Mouse (Mus musculus): Measurements from ENCODE around the gene Slx1b. TPM values are rescaled to one million over a fixed set of nuclear protein-coding genes. Genes with fewer than 3 reads are reported as not detected.

Gene Slx1b
- polyA plus RNA-seq, 1 experiment: 34.3 TPM

GRCm38 (mm10) chr7:126642545-126643243 is 52.9 kb downstream of the Slx1b start:
- no peak for DNase-seq (ENCODE audit: extremely low spot score in 1 of 2, low spot score in 1 of 2)

Other genes with a start within 250 kb of the Slx1b start
- gene Atp2a1, start 232.7 kb downstream of the Slx1b start, polyA plus RNA-seq (2012; rRNA removed): 1.2 and 1.9 TPM in 2 replicates
- gene Sh2b1, start 220.4 kb downstream of the Slx1b start, polyA plus RNA-seq (2012; rRNA removed): 60.5 and 63.7 TPM in 2 replicates
- gene Tufm, start 208.4 kb downstream of the Slx1b start, polyA plus RNA-seq (2012; rRNA removed): 97.2 and 102 TPM in 2 replicates
- gene Atxn2l, start 192.3 kb downstream of the Slx1b start, polyA plus RNA-seq (2012; rRNA removed): 144 and 153 TPM in 2 replicates
- 107 and 114 TPM in 2 replicates for gene Eif3c, start 129.4 kb downstream of the Slx1b start, polyA plus RNA-seq (2012; rRNA removed)
- gene Apobr, start 110.8 kb downstream of the Slx1b start, polyA plus RNA-seq (2012; rRNA removed): 0.74 and 0.82 TPM in 2 replicates
- gene Cln3, start 110.0 kb downstream of the Slx1b start, polyA plus RNA-seq (2012; rRNA removed): 45.1 and 46.3 TPM in 2 replicates
- 0.13 TPM in 1 of 2 replicates, not detected in the other for gene Il27, start 100.8 kb downstream of the Slx1b start, polyA plus RNA-seq (2012; rRNA removed)
- 23.9 and 31.7 TPM in 2 replicates for gene Nupr1, start 64.9 kb downstream of the Slx1b start, polyA plus RNA-seq (2012; rRNA removed)
- 40.2 and 44.8 TPM in 2 replicates for gene Sgf29, start 46.5 kb downstream of the Slx1b start, polyA plus RNA-seq (2012; rRNA removed)
- gene Sult1a1, start 19.4 kb downstream of the Slx1b start, polyA plus RNA-seq (2012; rRNA removed): 10.7 and 11.1 TPM in 2 replicates
- 46.4 and 65.4 TPM in 2 replicates for gene Bola2, start 383 bp downstream of the Slx1b start, polyA plus RNA-seq (2012; rRNA removed)
- gene Coro1a, start 12.0 kb upstream of the Slx1b start, polyA plus RNA-seq (2012; rRNA removed): 135 and 145 TPM in 2 replicates
- 305 and 314 TPM in 2 replicates for gene Mapk3, start 63.8 kb upstream of the Slx1b start, polyA plus RNA-seq (2012; rRNA removed)
- gene Gdpd3, start 70.5 kb upstream of the Slx1b start, polyA plus RNA-seq (2012; rRNA removed): 4.4 and 6.4 TPM in 2 replicates
- 439 and 535 TPM in 2 replicates for gene Ypel3, start 81.2 kb upstream of the Slx1b start, polyA plus RNA-seq (2012; rRNA removed)
- gene Tbx6, start 85.7 kb upstream of the Slx1b start, polyA plus RNA-seq (2012; rRNA removed): 1.4 and 1.9 TPM in 2 replicates
- gene Ppp4c, start 96.7 kb upstream of the Slx1b start, polyA plus RNA-seq (2012; rRNA removed): 84.5 and 85.1 TPM in 2 replicates
- 130 and 142 TPM in 2 replicates for gene Fam57b, start 101.9 kb upstream of the Slx1b start, polyA plus RNA-seq (2012; rRNA removed)
- gene 4930451I11Rik, start 135.9 kb upstream of the Slx1b start, polyA plus RNA-seq (2012; rRNA removed): 0.53 TPM in 1 of 2 replicates, not detected in the other
- gene Doc2a, start 151.6 kb upstream of the Slx1b start, polyA plus RNA-seq (2012; rRNA removed): 35.1 and 44.5 TPM in 2 replicates
- gene Hirip3, start 166.2 kb upstream of the Slx1b start, polyA plus RNA-seq (2012; rRNA removed): 89.0 and 92.5 TPM in 2 replicates
- 56.0 and 58.8 TPM in 2 replicates for gene Ino80e, start 166.6 kb upstream of the Slx1b start, polyA plus RNA-seq (2012; rRNA removed)
- gene Taok2, start 188.9 kb upstream of the Slx1b start, polyA plus RNA-seq (2012; rRNA removed): 105 and 110 TPM in 2 replicates
- 27.7 and 30.9 TPM in 2 replicates for gene Tmem219, start 227.1 kb upstream of the Slx1b start, polyA plus RNA-seq (2012; rRNA removed)
- gene Kctd13, start 233.1 kb upstream of the Slx1b start, polyA plus RNA-seq (2012; rRNA removed): 163 and 171 TPM in 2 replicates

Data from frontal cortex, adult 2 months (tissue).